Mouse (Mus musculus): ENCODE measurements around the gene Bcl10.

DNA sequence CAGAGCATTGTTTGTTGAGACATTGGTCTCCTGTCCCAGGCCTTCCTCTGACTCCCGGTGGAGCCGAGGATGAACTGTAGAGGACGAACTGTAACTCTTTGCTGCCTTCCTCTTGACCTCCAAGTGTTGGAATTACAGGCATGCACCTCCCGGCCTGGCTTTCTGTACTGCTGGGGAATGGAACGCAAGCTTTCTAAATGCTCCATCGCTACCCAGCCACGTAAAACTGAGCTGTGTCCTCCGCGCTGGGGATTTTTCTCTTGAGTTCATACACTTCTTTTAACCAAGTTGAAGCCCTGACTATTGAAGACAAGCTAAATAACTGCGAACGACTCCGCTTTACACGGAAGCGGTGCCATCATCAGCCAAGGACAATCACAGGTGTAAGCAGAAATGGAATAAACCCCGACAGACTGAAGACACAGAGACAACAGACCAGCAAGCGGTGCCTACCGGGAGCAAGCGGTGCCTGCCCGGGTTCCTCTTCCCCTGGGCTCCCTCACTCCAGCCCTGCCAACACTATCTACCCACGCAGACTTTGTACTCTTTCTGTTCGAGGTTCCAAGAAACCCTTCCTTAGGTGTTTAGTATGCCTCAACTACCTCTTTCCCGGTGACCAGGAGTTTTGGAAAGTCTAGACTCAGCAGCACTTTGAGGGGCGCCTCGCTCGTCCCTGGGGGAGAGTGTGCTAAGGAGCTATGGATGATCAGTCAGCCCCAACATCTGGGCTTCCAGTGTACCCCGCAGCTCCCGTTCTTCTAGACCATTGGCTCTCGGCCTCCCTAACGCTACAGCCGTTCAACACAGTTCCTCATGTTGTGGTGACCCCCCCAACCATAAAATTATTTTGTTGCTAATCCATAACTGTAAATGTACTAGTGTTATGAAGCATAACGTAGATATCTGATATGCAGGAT lies 40.8 kb downstream of the Bcl10 start:
- TF ChIP-seq CTCF (conservative IDR thresholded peaks at IDR 0.05; ENCODE audit: low read length): no peak
- TF ChIP-seq POU5F1 (IDR thresholded peaks at IDR 0.05; ENCODE audit: borderline replicate concordance, low read length): no peak
- no peak for TF ChIP-seq NANOG (IDR thresholded peaks at IDR 0.05; ENCODE audit: borderline replicate concordance, low read length)
